Mouse (Mus musculus): ENCODE data around the gene Lap3.

DNA sequence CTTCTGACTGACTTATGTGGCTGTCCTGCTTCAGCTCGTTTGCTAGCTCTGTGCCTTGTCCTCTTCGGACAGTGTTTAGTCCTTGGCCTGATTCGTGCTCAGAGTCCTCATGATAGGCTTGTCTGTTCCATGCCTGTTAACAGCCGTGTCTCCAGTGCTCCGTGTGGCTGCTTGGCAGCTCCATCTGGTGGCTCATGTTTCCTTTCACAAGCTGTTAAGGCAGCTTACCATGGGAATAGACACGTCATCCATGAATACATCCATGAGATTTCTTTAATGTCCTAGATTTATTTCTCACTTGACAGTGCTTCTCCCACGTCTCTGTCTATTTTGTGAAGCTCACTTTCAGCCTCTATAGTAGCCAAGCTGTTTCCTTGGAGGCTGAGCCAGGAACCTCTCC lies 16.9 kb downstream of the Lap3 start:
- TF ChIP-seq POLR2A (IDR thresholded peaks at IDR 0.05; ENCODE audit: borderline replicate concordance, control insufficient read depth, low read depth, low read length), result no peak
- TF ChIP-seq CTCF (IDR thresholded peaks at IDR 0.05; ENCODE audit: control insufficient read depth, insufficient read depth, low read length), result no peak

Measured in bone marrow, adult 2 months (tissue).